Mouse (Mus musculus): ENCODE measurements at regions not wholly inside any gene's neighbourhood (a gene's known extent, or its start where the extent isn't known, plus 50 kb on each side); places are given as distances from the start of the nearest gene placed in this dataset.

GRCm38 (mm10) chr15:85674191-85674984 is 60.4 kb upstream of the Ppara start:
- DNase-seq, result peak; percentile 73

- DNase-seq, result no peak
Observed at GRCm38 (mm10) chr15:85675126-85675525, 59.7 kb upstream of the Ppara start.

- DNase-seq, result peak; percentile 67
Observed at GRCm38 (mm10) chr15:85675736-85676135, 59.0 kb upstream of the Ppara start.

- no peak for DNase-seq
Observed at GRCm38 (mm10) chr15:85676156-85676555, 58.6 kb upstream of the Ppara start.

GRCm38 (mm10) chr15:85676871-85677270 is 57.9 kb upstream of the Ppara start:
- DNase-seq, result no peak

GRCm38 (mm10) chr15:85677381-85677780 is 57.4 kb upstream of the Ppara start:
- peak; percentile 41 for DNase-seq

GRCm38 (mm10) chr15:85677855-85678254 is 56.9 kb upstream of the Ppara start:
- DNase-seq, result peak; percentile 86

- peak; percentile 59 for DNase-seq
Observed at GRCm38 (mm10) chr15:85678351-85678895, 56.4 kb upstream of the Ppara start.

GRCm38 (mm10) chr15:85678981-85679708 is 55.6 kb upstream of the Ppara start:
- DNase-seq, result peak; percentile 81

GRCm38 (mm10) chr15:85679864-85680428 is 54.8 kb upstream of the Ppara start:
- DNase-seq, result no peak

- DNase-seq, result no peak
Observed at GRCm38 (mm10) chr15:85680460-85681224, 54.1 kb upstream of the Ppara start.

- no peak for DNase-seq
Observed at GRCm38 (mm10) chr15:85682116-85682515, 52.7 kb upstream of the Ppara start.

- no peak for DNase-seq
Observed at GRCm38 (mm10) chr15:85682780-85683179, 52.0 kb upstream of the Ppara start.

- DNase-seq, result no peak
Observed at GRCm38 (mm10) chr15:85683271-85683670, 51.5 kb upstream of the Ppara start.

- DNase-seq, result no peak
Observed at GRCm38 (mm10) chr15:85683716-85684115, 51.1 kb upstream of the Ppara start.

GRCm38 (mm10) chr15:85684164-85684708 is 50.5 kb upstream of the Ppara start:
- peak; percentile 75 for DNase-seq

- DNase-seq, result no peak
Observed at GRCm38 (mm10) chr15:85684875-85685274, 49.9 kb upstream of the Ppara start.

Measured in adrenal gland, adult 2 months (tissue).